Comparison of ENCODE assay signal across 51 mouse cellular contexts in the genomic region with DNA sequence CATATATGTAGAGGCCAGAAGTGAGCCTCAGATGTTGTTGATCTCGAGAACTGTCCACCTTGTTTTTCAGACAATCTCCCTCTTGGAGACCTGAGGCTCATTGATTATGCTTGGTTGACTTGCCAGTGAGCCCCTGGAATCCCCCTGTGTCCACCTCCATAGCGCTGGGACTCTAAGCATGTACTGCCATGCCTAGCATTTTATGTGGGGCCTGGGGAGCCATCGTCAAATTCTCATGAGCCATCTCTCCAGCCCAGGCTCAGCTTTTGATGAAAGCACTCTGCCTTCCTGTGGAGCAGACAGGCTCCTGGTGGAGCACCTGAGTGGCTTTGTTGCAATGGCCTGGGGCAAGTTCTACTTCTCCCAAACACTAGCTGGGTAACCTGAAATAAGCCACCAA. TPM values are rescaled to one million over a fixed set of nuclear protein-coding genes. Genes with fewer than 3 reads are reported as not detected.
"Had no signal": no experiment of that assay in that cellular context is flagged by ENCODE, and none has a peak within 500 bp of the region (broad histone marks: within the 10 kb centered on the region; RNA-seq: fewer than 3 reads in every experiment).

No protein-coding gene starts in this region.

- H3K9ac ChIP-seq: heart, embryonic 12.5 days; heart, embryonic 13.5 days; heart, embryonic 15.5 days; hindbrain, embryonic 12.5 days; hindbrain, embryonic 13.5 days; hindbrain, embryonic 14.5 days; hindbrain, embryonic 15.5 days; intestine, embryonic 15.5 days; kidney, embryonic 15.5 days had no signal

- H3K27ac ChIP-seq: heart, embryonic 10.5 days; heart, embryonic 13.5 days; heart, embryonic 15.5 days; hindbrain, embryonic 10.5 days; hindbrain, embryonic 12.5 days; hindbrain, embryonic 13.5 days; hindbrain, embryonic 14.5 days; hindbrain, embryonic 15.5 days; hindbrain, postnatal 0 days; intestine, embryonic 15.5 days; kidney, embryonic 15.5 days; kidney, postnatal 0 days; layer of hippocampus, adult 2 months had no signal

- H3K27me3 ChIP-seq: heart, embryonic 12.5 days; heart, embryonic 13.5 days; heart, embryonic 15.5 days; hindbrain, embryonic 13.5 days; hindbrain, embryonic 15.5 days; intestine, embryonic 15.5 days; kidney, embryonic 15.5 days had no signal

- H3K4me1 ChIP-seq: hindbrain, embryonic 13.5 days; kidney, embryonic 15.5 days had no signal

- H3K36me3 ChIP-seq: heart, embryonic 10.5 days; heart, embryonic 12.5 days; heart, embryonic 13.5 days; heart, embryonic 15.5 days; hindbrain, embryonic 10.5 days; hindbrain, embryonic 12.5 days; hindbrain, embryonic 13.5 days; hindbrain, embryonic 15.5 days; intestine, embryonic 15.5 days; kidney, embryonic 15.5 days had no signal

- H3K4me2 ChIP-seq: heart, embryonic 11.5 days; heart, embryonic 12.5 days; heart, embryonic 13.5 days; heart, embryonic 15.5 days; hindbrain, embryonic 12.5 days; hindbrain, embryonic 13.5 days; hindbrain, embryonic 14.5 days; hindbrain, embryonic 15.5 days; intestine, embryonic 15.5 days; kidney, embryonic 15.5 days had no signal

- ATAC-seq: hindbrain, embryonic 16.5 days; hindbrain, postnatal 0 days; inflammation-experienced regulatory T-cells, adult 6 months; intestine, embryonic 15.5 days; intestine, embryonic 16.5 days; intestine, postnatal 0 days had no signal

- H3K9me3 ChIP-seq: heart, embryonic 10.5 days; heart, embryonic 12.5 days; heart, embryonic 13.5 days; heart, embryonic 15.5 days; hindbrain, embryonic 10.5 days; hindbrain, embryonic 12.5 days; hindbrain, embryonic 13.5 days; hindbrain, embryonic 15.5 days; intestine, embryonic 15.5 days; kidney, embryonic 15.5 days had no signal

- H3K4me3 ChIP-seq: heart, embryonic 10.5 days; heart, embryonic 12.5 days; heart, embryonic 13.5 days; heart, embryonic 15.5 days; hindbrain, embryonic 10.5 days; hindbrain, embryonic 12.5 days; hindbrain, embryonic 13.5 days; hindbrain, embryonic 15.5 days; intestine, embryonic 15.5 days; kidney, embryonic 15.5 days; layer of hippocampus, adult 2 months had no signal

- DNase-seq: heart, postnatal 10 days; heart, postnatal 14 days; heart, postnatal 36 days; heart, postnatal 4 days; kidney, adult 11 months; kidney, adult 18-20 months; kidney, adult 2 months; kidney, adult 8-10 months; kidney, adult 9 months; kidney, postnatal 10 days; kidney, postnatal 14 days; kidney, postnatal 25 days; kidney, postnatal 36 days; kidney, postnatal 4 days; layer of hippocampus, adult 9-11 months; layer of hippocampus, postnatal 36 days had no signal

RNA-seq across cellular contexts. Expression of a gene that starts 14.9 kb away (rescaled TPM):
- total RNA-seq: heart, postnatal 10 days; heart, postnatal 14 days; heart, postnatal 25 days; heart, postnatal 36 days; heart, postnatal 4 days; hematopoietic stem cell, adult 5-6 weeks; hindbrain, postnatal 0 days; layer of hippocampus, adult 18-20 months; layer of hippocampus, adult 2 months; layer of hippocampus, adult 8-10 months; layer of hippocampus, postnatal 10 days; layer of hippocampus, postnatal 14 days; layer of hippocampus, postnatal 25 days; layer of hippocampus, postnatal 36 days; left cerebral cortex, adult 18-20 months had no signal
- polyA plus RNA-seq: heart, embryonic 10.5 days; heart, embryonic 11.5 days; heart, embryonic 12.5 days; heart, embryonic 13.5 days; heart, embryonic 14.5 days; heart, embryonic 15.5 days; heart, embryonic 16.5 days; heart, postnatal 0 days; hindbrain, embryonic 10.5 days; hindbrain, embryonic 11.5 days; hindbrain, embryonic 12.5 days; hindbrain, embryonic 13.5 days; hindbrain, embryonic 14.5 days; hindbrain, embryonic 15.5 days; hindbrain, embryonic 16.5 days; hindbrain, postnatal 0 days; inflammation-experienced regulatory T-cells, adult 6 months; intestine, embryonic 14.5 days; intestine, embryonic 15.5 days; intestine, embryonic 16.5 days; intestine, postnatal 0 days; kidney, adult 2 months; kidney, embryonic 14.5 days; kidney, embryonic 15.5 days; kidney, embryonic 16.5 days; kidney, postnatal 0 days; large intestine, adult 2 months had no signal
